Mouse (Mus musculus): ENCODE results near the gene Dennd2c.

The Dennd2c gene

DNA sequence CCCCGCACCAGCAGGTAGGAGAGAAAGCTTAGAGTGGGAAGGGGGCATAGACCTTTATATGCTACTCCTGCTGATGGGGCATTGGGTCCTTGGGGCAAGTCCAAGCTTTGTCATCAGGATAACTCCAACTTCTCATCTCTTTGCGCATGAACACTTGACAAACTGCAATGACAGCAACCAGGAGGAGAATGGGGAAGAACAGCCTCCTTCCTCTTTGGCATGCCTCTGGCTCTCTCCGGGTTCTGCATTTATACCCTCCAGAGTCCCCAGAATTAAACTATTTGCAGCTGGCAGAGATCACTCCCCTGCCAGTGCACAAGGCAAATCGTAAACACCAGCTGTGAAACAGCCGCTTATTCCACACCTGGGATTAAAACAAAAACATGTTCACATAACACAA lies 111.1 kb downstream of the Dennd2c start:
- no peak for DNase-seq (ENCODE audit: low read depth, low spot score)

DNA sequence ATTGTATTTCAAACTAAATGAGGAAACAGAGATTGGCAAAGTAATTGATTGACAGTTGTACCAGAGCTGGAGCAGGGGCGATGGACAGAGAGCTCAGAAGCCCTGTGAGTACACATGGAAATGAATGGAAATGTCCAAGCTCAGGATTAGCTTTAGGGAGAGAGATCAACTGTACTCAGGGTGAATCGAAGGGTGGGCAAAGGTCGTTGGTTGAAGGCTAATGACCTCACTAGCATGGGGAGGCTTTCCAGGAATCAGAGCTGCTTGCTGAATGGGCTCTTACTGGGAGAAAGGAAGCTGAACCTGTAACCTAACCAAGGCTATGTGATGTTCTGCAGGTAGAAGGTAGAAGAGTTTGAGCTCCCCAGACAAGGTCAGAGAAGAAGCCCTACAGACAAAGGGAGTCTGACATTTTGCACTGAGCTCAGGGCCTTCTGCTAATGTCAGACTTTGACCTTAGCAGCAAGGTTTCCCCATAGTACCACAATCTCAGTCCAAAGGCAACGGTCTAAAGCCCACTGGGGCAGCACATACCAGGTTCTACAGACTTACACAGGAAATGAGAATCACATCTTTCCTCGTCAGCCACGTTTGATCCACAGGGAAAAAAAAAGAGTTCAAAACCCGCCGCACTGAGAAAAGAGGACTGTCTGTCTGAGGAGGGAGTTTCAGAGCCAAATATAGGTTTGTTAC lies 112.3 kb downstream of the Dennd2c start:
- DNase-seq (ENCODE audit: low read depth, low spot score) = peak; percentile 77

DNA sequence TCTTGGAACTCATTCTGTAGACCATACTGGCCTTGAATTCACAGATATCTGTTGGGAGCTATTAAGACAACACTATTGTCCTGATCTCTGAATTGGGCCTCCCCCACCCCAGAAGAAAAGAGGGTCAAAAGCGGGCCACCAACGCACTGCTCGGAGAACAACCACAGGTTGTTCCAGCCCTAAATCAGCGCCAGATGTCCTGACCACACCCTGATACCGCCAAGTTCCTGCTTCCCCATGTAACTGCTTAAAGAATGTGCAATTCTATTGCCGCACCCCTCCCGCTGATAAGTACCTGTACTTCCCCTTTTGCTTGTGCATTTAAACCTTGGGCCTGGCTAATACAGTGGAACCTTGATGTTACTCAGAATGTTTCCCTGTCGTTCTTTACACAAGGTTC lies 113.0 kb downstream of the Dennd2c start:
- peak; percentile 93 for DNase-seq (ENCODE audit: low read depth, low spot score)
